Mouse (Mus musculus) forebrain, embryonic 14.5 days (tissue): Measurements from ENCODE around the gene Uchl3. TPM values are rescaled to one million over a fixed set of nuclear protein-coding genes. Genes with fewer than 3 reads are reported as not detected.

Experiments used
- ATAC-seq: fragments of 200-750 bp; cut with Nextera tagmentation; 2 replicates; pipeline ENCODE4 v1.8.0; 2017; ENCODE audit warnings: mild to moderate bottlenecking, moderate library complexity
- DNase-seq: peaks from one replicate; pipeline ENCODE4 v3.0.0-alpha.2; 2015; ENCODE audit warnings: low spot score
- H3K27ac ChIP-seq: fragments of 300-500 bp; sonication (generic); 2 replicates; pipeline ENCODE4 v1.5.1; 2014; ENCODE audit warnings: low read depth, mild to moderate bottlenecking, control low read depth, low read length, moderate library complexity
- H3K27me3 ChIP-seq: fragments of 300-500 bp; sonication (generic); replicated peaks from 2 replicates; pipeline ENCODE4 v1.6.1; 2014; ENCODE audit warnings: low read length, control low read depth, mixed read lengths; ENCODE audit not compliant: control insufficient read depth, insufficient read depth
- H3K36me3 ChIP-seq: fragments of 300-500 bp; sonication (generic); 2 replicates; pipeline ENCODE4 v1.6.1; 2014; ENCODE audit warnings: low read length, control low read depth; ENCODE audit not compliant: control insufficient read depth, insufficient read depth
- H3K4me1 ChIP-seq: fragments of 300-500 bp; sonication (generic); 2 replicates; pipeline ENCODE4 v1.6.1; 2014; ENCODE audit warnings: antibody characterized with exemption, low read length, control low read depth; ENCODE audit not compliant: control insufficient read depth, insufficient read depth
- H3K4me2 ChIP-seq: fragments of 300-500 bp; sonication (generic); 2 replicates; pipeline ENCODE4 v1.6.1; 2014; ENCODE audit warnings: mild to moderate bottlenecking, control low read depth, low read length
- H3K4me3 ChIP-seq: fragments of 300-500 bp; sonication (generic); 2 replicates; pipeline ENCODE4 v1.5.1; 2014; ENCODE audit warnings: low read depth, low read length, control low read depth
- H3K9ac ChIP-seq: fragments of 300-500 bp; sonication (generic); 2 replicates; pipeline ENCODE4 v1.6.1; 2014; ENCODE audit warnings: mild to moderate bottlenecking, low read length, control low read depth, moderate library complexity
- H3K9me3 ChIP-seq: fragments of 300-500 bp; sonication (generic); replicated peaks from 2 replicates; pipeline ENCODE4 v1.6.1; 2016; ENCODE audit warnings: low read length, control low read depth, mixed read lengths; ENCODE audit not compliant: control insufficient read depth
- WGBS: fragments of 180-500 bp; shearing (Covaris S2); extraction: QIAGEN DNeasy Blood & Tissue Kit; methylation state at CpG from one replicate; pipeline ENCODE4 v1.1.7; 2014; 5-methylcytosine and 5-hydroxymethylcytosine counted together
- polyA plus RNA-seq: library from polyadenylated mRNA; unstranded; fragments of >200 nt; fragmentation: Nextera tagmentation; extraction: Ambion mirVana; gene quantifications from 2 replicates; pipeline ENCODE4 v1.2.1, GENCODE M21; 2014

Uchl3 gene
- polyA plus RNA-seq, 1 experiment from 2014 or later, result 260 TPM

- no peak overlapping the region for H3K9ac ChIP-seq
- no peak overlapping the region for H3K27ac ChIP-seq
- no peak overlapping the region for H3K4me3 ChIP-seq
- DNase-seq (no peak), ATAC-seq (no peak)
- no peaks in the 10 kb centered on the region for H3K9me3 ChIP-seq
- peaks cover 16% of the 10 kb centered on the region for H3K36me3 ChIP-seq
- WGBS, result 44% methylated on average over 3 of the region's 3 CpGs
- H3K4me1 ChIP-seq, result no peaks in the 10 kb centered on the region
- no peaks in the 10 kb centered on the region for H3K27me3 ChIP-seq
- no peak overlapping the region for H3K4me2 ChIP-seq
These were observed 8.1 kb downstream of the Uchl3 start for GRCm38 (mm10) chr14:101661654-101662412.

GRCm38 (mm10) chr14:101664274-101664673 lies 10.5 kb downstream of the Uchl3 start:
- Histone ChIP-seq H3K27me3 (no peaks in the 10 kb centered on the region), H3K27ac (no peak overlapping the region), H3K4me2 (no peak overlapping the region), H3K9ac (no peak overlapping the region), H3K4me1 (no peaks in the 10 kb centered on the region), H3K4me3 (no peak overlapping the region), H3K36me3 (peaks cover 32% of the 10 kb centered on the region), H3K9me3 (no peaks in the 10 kb centered on the region)
- ATAC-seq (no peak), DNase-seq (no peak)
- 88% methylated on average over 3 of the region's 3 CpGs for WGBS

- Histone ChIP-seq H3K9me3 (no peaks in the 10 kb centered on the region), H3K36me3 (peaks cover 34% of the 10 kb centered on the region), H3K4me2 (no peak overlapping the region), H3K27me3 (no peaks in the 10 kb centered on the region), H3K4me1 (no peaks in the 10 kb centered on the region), H3K9ac (no peak overlapping the region), H3K27ac (no peak overlapping the region), H3K4me3 (no peak overlapping the region)
- 93% methylated on average over 7 of the region's 7 CpGs for WGBS
- DNase-seq (no peak), ATAC-seq (no peak)
These were observed 12.3 kb downstream of the Uchl3 start for GRCm38 (mm10) chr14:101666056-101666455.

- Histone ChIP-seq H3K27me3 (no peaks in the 10 kb centered on the region), H3K4me1 (no peaks in the 10 kb centered on the region), H3K4me2 (no peak overlapping the region), H3K9me3 (no peaks in the 10 kb centered on the region), H3K36me3 (peaks cover 31% of the 10 kb centered on the region), H3K27ac (no peak overlapping the region), H3K4me3 (no peak overlapping the region), H3K9ac (no peak overlapping the region)
- no peak for DNase-seq
- WGBS, result 84% methylated on average over 5 of the region's 5 CpGs
- no peak for ATAC-seq
These were observed 12.8 kb downstream of the Uchl3 start for GRCm38 (mm10) chr14:101666536-101666935.

GRCm38 (mm10) chr14:101668626-101669025 lies 14.9 kb downstream of the Uchl3 start:
- H3K4me3 ChIP-seq, result no peak overlapping the region
- no peak overlapping the region for H3K4me2 ChIP-seq
- H3K9me3 ChIP-seq, result no peaks in the 10 kb centered on the region
- H3K36me3 ChIP-seq, result peaks cover 31% of the 10 kb centered on the region
- H3K4me1 ChIP-seq, result no peaks in the 10 kb centered on the region
- ATAC-seq (no peak), DNase-seq (no peak)
- no peak overlapping the region for H3K27ac ChIP-seq
- no peaks in the 10 kb centered on the region for H3K27me3 ChIP-seq
- 90% methylated on average over 7 of the region's 7 CpGs for WGBS
- no peak overlapping the region for H3K9ac ChIP-seq

GRCm38 (mm10) chr14:101672226-101672625 lies 18.5 kb downstream of the Uchl3 start:
- Histone ChIP-seq H3K4me1 (no peaks in the 10 kb centered on the region), H3K27me3 (no peaks in the 10 kb centered on the region), H3K27ac (no peak overlapping the region), H3K4me2 (no peak overlapping the region), H3K4me3 (no peak overlapping the region), H3K9ac (no peak overlapping the region), H3K36me3 (peaks cover 25% of the 10 kb centered on the region), H3K9me3 (no peaks in the 10 kb centered on the region)
- ATAC-seq (no peak), DNase-seq (no peak)
- WGBS, result 96% methylated on average over 1 of the region's 1 CpGs

GRCm38 (mm10) chr14:101687696-101688095 lies 33.9 kb downstream of the Uchl3 start:
- Histone ChIP-seq H3K4me2 (no peak overlapping the region), H3K36me3 (peaks cover 19% of the 10 kb centered on the region), H3K9me3 (no peaks in the 10 kb centered on the region), H3K27ac (no peak overlapping the region), H3K9ac (no peak overlapping the region), H3K4me1 (no peaks in the 10 kb centered on the region), H3K4me3 (no peak overlapping the region), H3K27me3 (no peaks in the 10 kb centered on the region)
- DNase-seq, result no peak
- WGBS, result 86% methylated on average over 6 of the region's 6 CpGs
- no peak for ATAC-seq

- no peak overlapping the region for H3K4me3 ChIP-seq
- no peak overlapping the region for H3K4me2 ChIP-seq
- no peaks in the 10 kb centered on the region for H3K9me3 ChIP-seq
- H3K9ac ChIP-seq, result no peak overlapping the region
- no peak for DNase-seq
- 88% methylated on average over 2 of the region's 2 CpGs for WGBS
- no peak overlapping the region for H3K27ac ChIP-seq
- H3K4me1 ChIP-seq, result no peaks in the 10 kb centered on the region
- no peaks in the 10 kb centered on the region for H3K27me3 ChIP-seq
- H3K36me3 ChIP-seq, result peaks cover 19% of the 10 kb centered on the region
- ATAC-seq, result no peak
These were observed 34.6 kb downstream of the Uchl3 start for GRCm38 (mm10) chr14:101688406-101688805.

GRCm38 (mm10) chr14:101704479-101704878 lies 50.7 kb downstream of the Uchl3 start:
- WGBS, result 84% methylated on average over 4 of the region's 4 CpGs

More at GRCm38 (mm10) chr14:101704479-101704878, 50.7 kb downstream of the Uchl3 start:
- H3K4me1 ChIP-seq, result no peaks in the 10 kb centered on the region
- no peaks in the 10 kb centered on the region for H3K9me3 ChIP-seq
- ATAC-seq, result no peak
- H3K4me3 ChIP-seq, result no peak overlapping the region
- H3K36me3 ChIP-seq, result no peaks in the 10 kb centered on the region
- no peak overlapping the region for H3K27ac ChIP-seq
- no peaks in the 10 kb centered on the region for H3K27me3 ChIP-seq
- no peak for DNase-seq
- no peak overlapping the region for H3K9ac ChIP-seq
- H3K4me2 ChIP-seq, result no peak overlapping the region
